Mouse (Mus musculus) erythroblast, embryonic 14.5 days (primary cell): ENCODE data around the gene Apoc3.

Experiments used
- GATA1 ChIP-seq: IDR thresholded peaks from 2 replicates; pipeline ENCODE4 v1.6.1; 2012; ENCODE audit warnings: low read length, inconsistent platforms, mixed read lengths
- TAL1 ChIP-seq: IDR thresholded peaks from 3 replicates; pipeline ENCODE4 v1.6.1; 2012; ENCODE audit warnings: low read length, inconsistent platforms, mixed read lengths

DNA sequence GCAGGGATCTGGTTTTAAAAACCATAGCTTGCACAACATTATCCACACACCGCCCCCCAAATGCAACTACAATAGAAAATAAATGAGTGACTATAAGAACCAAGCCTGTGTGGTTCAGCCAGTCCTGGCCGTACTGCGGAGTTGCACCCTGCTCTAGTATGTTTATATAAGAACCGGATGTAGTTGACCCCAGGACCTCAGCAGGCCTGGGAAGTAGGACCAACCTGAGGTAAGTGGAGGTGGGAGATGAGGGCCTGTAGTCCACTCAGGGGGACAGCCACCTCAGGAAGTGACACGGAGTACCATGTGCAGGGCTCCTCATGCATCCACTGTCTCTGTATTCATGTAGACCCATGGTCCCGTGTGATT is 28.0 kb downstream of the Apoc3 start:
- TF ChIP-seq GATA1: no peak
- no peak for TF ChIP-seq TAL1
